Mouse (Mus musculus): Measurements from ENCODE around the gene Zswim4. TPM values are rescaled to one million over a fixed set of nuclear protein-coding genes. Genes with fewer than 3 reads are reported as not detected.
A peak's percentile ranks its signal among the peaks of the same experiment; 100 is the strongest.

Gene Zswim4
- polyA plus RNA-seq, 1 experiment from 2014 or later = 11.0 TPM

DNA sequence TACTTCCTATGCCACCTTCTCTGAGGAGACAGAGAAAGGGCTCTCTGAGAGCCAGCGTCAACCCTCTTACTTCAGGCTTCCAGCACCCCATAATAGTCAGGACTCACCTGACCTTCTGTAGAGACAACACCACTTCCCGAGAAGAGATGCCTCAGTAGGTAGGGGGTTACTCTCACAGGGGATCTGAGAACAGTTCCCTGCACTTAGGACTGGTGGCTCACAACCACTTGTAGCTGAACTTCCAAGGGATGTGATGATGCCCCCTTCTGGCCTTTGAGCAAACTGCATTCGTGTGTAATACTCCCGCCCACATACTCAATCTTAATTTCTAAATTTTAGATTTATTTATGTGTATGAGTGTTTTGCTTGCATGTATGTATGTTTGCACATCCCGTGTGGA, 43.3 kb downstream of the Zswim4 start:
- WGBS = 85% methylated on average over 5 of the region's 5 CpGs
- Histone ChIP-seq H3K27ac (no peak overlapping the region), H3K4me3 (replicated peaks; ENCODE audit: low read depth, low read length) (no peak overlapping the region), H3K36me3 (ENCODE audit: insufficient read depth, low read length) (no peaks in the 10 kb centered on the region), H3K4me2 (ENCODE audit: low read length) (no peak overlapping the region), H3K27me3 (ENCODE audit: insufficient read depth, low read length) (no peaks in the 10 kb centered on the region), H3K9ac (ENCODE audit: low read depth, low read length) (no peak overlapping the region), H3K9me3 (replicated peaks; ENCODE audit: low read length) (no peaks in the 10 kb centered on the region), H3K4me1 (replicated peaks; ENCODE audit: insufficient read depth, low read length) (peaks cover 25% of the 10 kb centered on the region)
- TF ChIP-seq CTCF (IDR thresholded peaks at IDR 0.05; ENCODE audit: low read depth) = peak; percentile 66
- DNase-seq (ENCODE audit: low spot score) (no peak), ATAC-seq (replicated peaks; ENCODE audit: low FRiP score, low read depth) (no peak)

DNA sequence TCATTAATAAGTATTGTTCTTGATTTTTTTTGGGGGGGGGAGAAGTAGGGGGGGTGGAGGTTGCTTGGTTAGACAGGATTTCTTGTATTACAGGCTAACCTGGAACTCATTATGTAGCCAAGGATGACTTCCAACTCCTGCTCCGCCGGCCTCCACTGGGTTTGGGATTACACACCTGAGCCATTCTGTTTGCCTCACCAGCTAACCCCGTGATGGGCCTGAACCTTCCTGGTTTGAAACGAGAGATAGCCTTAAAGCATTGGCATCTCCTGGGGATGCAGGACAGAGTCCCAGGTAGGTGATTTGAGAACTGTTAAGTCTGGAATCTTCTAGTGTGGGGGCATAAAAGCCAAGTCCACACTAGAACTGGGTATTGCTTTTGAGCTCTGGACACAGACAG, 43.7 kb downstream of the Zswim4 start:
- H3K9ac ChIP-seq (ENCODE audit: low read depth, low read length) = no peak overlapping the region
- no peak for ATAC-seq (replicated peaks; ENCODE audit: low FRiP score, low read depth)
- peaks cover 21% of the 10 kb centered on the region for H3K4me1 ChIP-seq (replicated peaks; ENCODE audit: insufficient read depth, low read length)
- TF ChIP-seq CTCF (IDR thresholded peaks at IDR 0.05; ENCODE audit: low read depth) = no peak
- no peak overlapping the region for H3K27ac ChIP-seq
- no peaks in the 10 kb centered on the region for H3K9me3 ChIP-seq (replicated peaks; ENCODE audit: low read length)
- no peaks in the 10 kb centered on the region for H3K27me3 ChIP-seq (ENCODE audit: insufficient read depth, low read length)
- 70% methylated on average over 4 of the region's 4 CpGs for WGBS
- DNase-seq (ENCODE audit: low spot score) = no peak
- no peaks in the 10 kb centered on the region for H3K36me3 ChIP-seq (ENCODE audit: insufficient read depth, low read length)
- peak overlapping the region; percentile 49; the same call in 1 of the 2 replicates for H3K4me2 ChIP-seq (ENCODE audit: low read length)
- no peak overlapping the region for H3K4me3 ChIP-seq (replicated peaks; ENCODE audit: low read depth, low read length)

DNA sequence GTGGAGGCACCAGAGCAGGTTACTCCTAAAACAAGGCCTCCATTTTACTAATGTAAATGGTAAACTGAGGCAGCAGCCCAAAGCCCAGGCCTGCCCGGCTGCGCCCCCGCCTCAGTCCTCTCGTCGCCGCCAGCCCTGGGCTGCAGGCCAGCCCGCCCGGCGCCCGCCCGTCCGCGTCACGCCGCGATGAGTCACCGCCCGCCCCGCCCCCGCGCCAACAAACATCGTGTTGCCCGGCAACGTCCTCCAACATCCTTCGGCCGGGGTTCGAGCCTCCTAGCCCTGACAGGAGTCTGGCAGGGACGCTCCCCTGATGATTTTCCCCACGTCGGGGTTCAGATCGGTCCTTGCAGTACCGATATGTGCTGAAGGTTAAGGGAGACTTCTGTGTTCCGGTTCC, 44.3 kb downstream of the Zswim4 start:
- Histone ChIP-seq H3K9me3 (replicated peaks; ENCODE audit: low read length) (no peaks in the 10 kb centered on the region), H3K36me3 (ENCODE audit: insufficient read depth, low read length) (no peaks in the 10 kb centered on the region), H3K27ac (peak overlapping the region; percentile 84), H3K9ac (ENCODE audit: low read depth, low read length) (no peak overlapping the region), H3K27me3 (ENCODE audit: insufficient read depth, low read length) (no peaks in the 10 kb centered on the region), H3K4me1 (replicated peaks; ENCODE audit: insufficient read depth, low read length) (peaks cover 15% of the 10 kb centered on the region), H3K4me2 (ENCODE audit: low read length) (peak overlapping the region; percentile 49), H3K4me3 (replicated peaks; ENCODE audit: low read depth, low read length) (peak overlapping the region; percentile 12; the same call in 1 of the 2 replicates)
- no peak for TF ChIP-seq CTCF (IDR thresholded peaks at IDR 0.05; ENCODE audit: low read depth)
- ATAC-seq (replicated peaks; ENCODE audit: low FRiP score, low read depth) = peak; percentile 70
- peak; percentile 74 for DNase-seq (ENCODE audit: low spot score)
- WGBS = 3% methylated on average over 33 of the region's 33 CpGs

DNA sequence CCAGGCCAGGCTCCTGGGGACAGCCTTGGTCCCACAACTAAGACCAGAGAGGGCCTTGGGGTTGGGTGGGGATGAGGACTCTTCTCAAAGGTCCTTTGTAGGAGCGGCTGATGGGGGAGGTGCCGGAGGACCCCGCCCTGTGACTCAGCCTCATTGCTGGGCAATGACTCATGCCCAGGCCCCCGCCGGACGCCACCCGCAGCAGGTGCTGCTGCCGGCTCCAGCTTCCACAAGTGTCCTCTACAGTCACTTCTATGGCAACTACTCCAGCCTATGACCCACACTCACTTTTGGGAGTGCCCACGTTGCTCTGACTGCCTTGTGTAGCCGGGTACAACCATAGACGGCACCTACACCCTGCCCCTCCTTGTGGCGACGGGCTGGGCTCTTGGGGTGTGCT, 44.8 kb downstream of the Zswim4 start:
- ATAC-seq (replicated peaks; ENCODE audit: low FRiP score, low read depth) (peak; percentile 68), DNase-seq (ENCODE audit: low spot score) (peak; percentile 76)
- 0 out of 2 replicates have a peak overlapping the region, but pooled peaks have one; percentile 12 for H3K4me3 ChIP-seq (replicated peaks; ENCODE audit: low read depth, low read length)
- H3K4me1 ChIP-seq (replicated peaks; ENCODE audit: insufficient read depth, low read length) = peaks cover 15% of the 10 kb centered on the region
- H3K36me3 ChIP-seq (ENCODE audit: insufficient read depth, low read length) = no peaks in the 10 kb centered on the region
- H3K9me3 ChIP-seq (replicated peaks; ENCODE audit: low read length) = no peaks in the 10 kb centered on the region
- H3K27me3 ChIP-seq (ENCODE audit: insufficient read depth, low read length) = no peaks in the 10 kb centered on the region
- H3K9ac ChIP-seq (ENCODE audit: low read depth, low read length) = no peak overlapping the region
- no peak for TF ChIP-seq CTCF (IDR thresholded peaks at IDR 0.05; ENCODE audit: low read depth)
- H3K27ac ChIP-seq = peak overlapping the region; percentile 84
- peak overlapping the region; percentile 49 for H3K4me2 ChIP-seq (ENCODE audit: low read length)
- 25% methylated on average over 13 of the region's 13 CpGs for whole genome bisulfite sequencing

DNA sequence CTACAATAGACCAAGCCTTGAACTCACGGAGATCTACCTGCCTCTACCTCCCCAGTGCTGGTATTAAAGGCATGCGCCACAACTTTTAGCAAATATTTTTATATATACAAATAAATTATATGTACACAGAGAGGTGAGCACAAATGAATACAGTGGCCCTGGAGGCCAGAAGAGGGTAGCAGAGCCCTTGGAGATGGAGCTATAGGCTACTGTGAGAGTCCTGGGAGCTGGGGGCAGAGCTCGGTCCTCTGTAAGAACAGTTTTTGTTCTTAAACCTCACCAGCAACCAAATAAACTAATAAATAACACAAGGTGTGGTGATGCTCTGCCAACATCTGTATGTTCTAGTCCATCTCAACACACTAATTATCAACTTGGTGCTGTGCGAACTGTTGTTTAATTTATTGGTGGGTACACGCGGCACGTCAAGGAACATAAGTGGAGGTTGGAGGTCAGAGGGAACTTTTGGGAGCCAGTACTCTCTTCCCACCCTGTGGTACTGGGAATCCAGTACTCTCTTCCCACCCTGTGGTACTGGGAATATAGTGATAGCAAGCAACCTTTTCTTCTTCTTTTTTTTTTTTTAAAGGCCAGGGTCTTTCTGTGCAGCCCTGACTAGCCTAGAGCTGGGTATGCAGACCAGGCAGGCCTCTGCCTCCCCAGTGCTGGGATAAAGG, 46.5 kb downstream of the Zswim4 start:
- Histone ChIP-seq H3K4me2 (ENCODE audit: low read length) (no peak overlapping the region), H3K36me3 (ENCODE audit: insufficient read depth, low read length) (no peaks in the 10 kb centered on the region), H3K4me1 (replicated peaks; ENCODE audit: insufficient read depth, low read length) (peaks cover 15% of the 10 kb centered on the region), H3K9ac (ENCODE audit: low read depth, low read length) (no peak overlapping the region), H3K4me3 (replicated peaks; ENCODE audit: low read depth, low read length) (no peak overlapping the region), H3K9me3 (replicated peaks; ENCODE audit: low read length) (no peaks in the 10 kb centered on the region), H3K27ac (peak overlapping the region; percentile 70; the same call in 1 of the 2 replicates), H3K27me3 (ENCODE audit: insufficient read depth, low read length) (no peaks in the 10 kb centered on the region)
- no peak for ATAC-seq (replicated peaks; ENCODE audit: low FRiP score, low read depth)
- TF ChIP-seq CTCF (IDR thresholded peaks at IDR 0.05; ENCODE audit: low read depth) = peak; percentile 29; the same call in 1 of the 2 replicates
- no peak for DNase-seq (ENCODE audit: low spot score)
- 94% methylated on average over 7 of the region's 7 CpGs for WGBS

DNA sequence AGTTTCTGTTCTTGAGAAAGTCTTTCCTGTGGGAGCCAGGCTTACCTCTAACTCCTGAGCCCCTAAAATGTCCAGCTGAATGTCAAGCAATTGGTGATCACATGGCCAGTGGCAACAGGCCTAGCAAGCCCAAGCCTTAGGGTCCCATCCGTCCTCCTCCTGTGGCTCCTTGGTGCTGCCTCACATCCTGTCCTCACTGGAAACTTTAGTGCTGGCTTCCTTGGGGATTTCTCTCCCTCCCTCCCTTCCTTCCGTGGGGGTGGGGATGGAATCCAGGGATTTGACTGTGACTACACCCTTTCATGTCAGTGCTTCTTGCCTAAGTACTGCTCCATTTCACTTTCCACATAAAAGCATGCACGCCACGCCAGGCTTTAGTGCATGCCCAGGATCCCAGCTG, 47.3 kb downstream of the Zswim4 start:
- Histone ChIP-seq H3K9ac (ENCODE audit: low read depth, low read length) (no peak overlapping the region), H3K36me3 (ENCODE audit: insufficient read depth, low read length) (no peaks in the 10 kb centered on the region), H3K27ac (peak overlapping the region; percentile 70), H3K9me3 (replicated peaks; ENCODE audit: low read length) (no peaks in the 10 kb centered on the region), H3K27me3 (ENCODE audit: insufficient read depth, low read length) (no peaks in the 10 kb centered on the region), H3K4me2 (ENCODE audit: low read length) (no peak overlapping the region), H3K4me3 (replicated peaks; ENCODE audit: low read depth, low read length) (no peak overlapping the region), H3K4me1 (replicated peaks; ENCODE audit: insufficient read depth, low read length) (peaks cover 16% of the 10 kb centered on the region)
- no peak for ATAC-seq (replicated peaks; ENCODE audit: low FRiP score, low read depth)
- 38% methylated on average over 4 of the region's 4 CpGs for WGBS
- peak; percentile 77 for DNase-seq (ENCODE audit: low spot score)
- TF ChIP-seq CTCF (IDR thresholded peaks at IDR 0.05; ENCODE audit: low read depth) = no peak
